Mouse (Mus musculus): ENCODE measurements around the gene Zfp827.

Zfp827 gene

GRCm38 (mm10) chr8:79027977-79028487, at the start of gene Zfp827:
Gene Zfp827, plus strand, starts transcription at chr8:79028437.
- peak; percentile 83 to 89 for DNase-seq

GRCm38 (mm10) chr8:79004341-79004740, 23.9 kb upstream of the Zfp827 start:
- DNase-seq: no peak

- DNase-seq: no peak
Observed at GRCm38 (mm10) chr8:79015061-79015460, 13.2 kb upstream of the Zfp827 start.

- no peak for DNase-seq
Observed at GRCm38 (mm10) chr8:79016076-79016475, 12.2 kb upstream of the Zfp827 start.

- DNase-seq: no peak
Observed at GRCm38 (mm10) chr8:79016583-79016982, 11.7 kb upstream of the Zfp827 start.

- DNase-seq: no peak
Observed at GRCm38 (mm10) chr8:79023922-79024321, 4.3 kb upstream of the Zfp827 start.

- DNase-seq: no peak
Observed at GRCm38 (mm10) chr8:79027319-79027718, 918 bp upstream of the Zfp827 start.

- peak; percentile 51 to 70 for DNase-seq
Observed at GRCm38 (mm10) chr8:79028541-79029395, 531 bp downstream of the Zfp827 start.

- DNase-seq: peak; percentile 82 to 90
Observed at GRCm38 (mm10) chr8:79029396-79030325, 1.4 kb downstream of the Zfp827 start.

GRCm38 (mm10) chr8:79030326-79031265, 2.4 kb downstream of the Zfp827 start:
- DNase-seq: peak; percentile 81 to 86

- DNase-seq: no peak
Observed at GRCm38 (mm10) chr8:79037532-79037931, 9.3 kb downstream of the Zfp827 start.

GRCm38 (mm10) chr8:79037991-79038390, 9.8 kb downstream of the Zfp827 start:
- no peak for DNase-seq

GRCm38 (mm10) chr8:79041429-79041828, 13.2 kb downstream of the Zfp827 start:
- no peak for DNase-seq

- no peak for DNase-seq
Observed at GRCm38 (mm10) chr8:79042252-79042651, 14.0 kb downstream of the Zfp827 start.

GRCm38 (mm10) chr8:79044673-79045072, 16.4 kb downstream of the Zfp827 start:
- DNase-seq: no peak

GRCm38 (mm10) chr8:79046659-79047058, 18.4 kb downstream of the Zfp827 start:
- no peak for DNase-seq

- DNase-seq: no peak
Observed at GRCm38 (mm10) chr8:79048388-79049005, 20.3 kb downstream of the Zfp827 start.

GRCm38 (mm10) chr8:79054222-79054621, 26.0 kb downstream of the Zfp827 start:
- DNase-seq: no peak

GRCm38 (mm10) chr8:79057179-79057578, 28.9 kb downstream of the Zfp827 start:
- DNase-seq: no peak

GRCm38 (mm10) chr8:79059361-79059760, 31.1 kb downstream of the Zfp827 start:
- no peak for DNase-seq

GRCm38 (mm10) chr8:79060013-79060609, 31.9 kb downstream of the Zfp827 start:
- peak in 1 of 2 experiments; percentile 34 for DNase-seq
